Mouse (Mus musculus) activated CD4-positive, CD25-positive, alpha-beta regulatory T cell, adult 4 months (primary cell): ENCODE data around the gene Gm8108. TPM values are rescaled to one million over a fixed set of nuclear protein-coding genes. Genes with fewer than 3 reads are reported as not detected.
"Not testable (repeated sequence)": the region's sequence is repeated elsewhere in the genome, so short reads cannot be mapped to it uniquely, and the experiment has no call there.

Experiments
- ATAC-seq: one replicate; pipeline ENCODE4 v1.8.0; 2017
- polyA plus RNA-seq, 2 experiments: library from polyadenylated mRNA; unstranded; fragments of 100-300 nt; shearing (Covaris generic); gene quantifications; one replicate each; pipeline ENCODE4 v1.2.1; 2017

The Gm8108 gene
- polyA plus RNA-seq = 1 to 10 TPM in 1 of 2 experiments, under 1 TPM in 1; 0.79 to 2.1 TPM

- not testable (repeated sequence) for ATAC-seq
Observed at GRCm38 (mm10) chr14:4110426-4110825, at the start of gene Gm8108. Gene Gm8108, plus strand, starts transcription at chr14:4110526.

GRCm38 (mm10) chr14:4083820-4084219, 26.5 kb upstream of the Gm8108 start, which contains the start of gene Gm3115:
Gene Gm3115, plus strand, starts transcription at chr14:4084120.
- ATAC-seq = not testable (repeated sequence)

GRCm38 (mm10) chr14:4141646-4142045, 31.3 kb downstream of the Gm8108 start:
- ATAC-seq = not testable (repeated sequence)

GRCm38 (mm10) chr14:4164730-4165129, 54.4 kb downstream of the Gm8108 start, which contains the start of gene Gm3127:
Gene Gm3127, plus strand, starts transcription at chr14:4165030.
- not testable (repeated sequence) for ATAC-seq

- ATAC-seq = not testable (repeated sequence)
Observed at GRCm38 (mm10) chr14:4182030-4182429, 71.7 kb downstream of the Gm8108 start.

Other genes with a start within 250 kb of the Gm8108 start
- under 1 TPM in 1 of 2 experiments, not detected in 1; 0.33 TPM for gene Gm2916, start 226.4 kb upstream of the Gm8108 start, polyA plus RNA-seq
- gene Gm3029, start 178.8 kb upstream of the Gm8108 start, polyA plus RNA-seq = not detected
- under 1 TPM; 0.29 to 0.97 TPM for gene Gm3095, start 147.0 kb upstream of the Gm8108 start, polyA plus RNA-seq
- gene Gm3099, start 112.1 kb upstream of the Gm8108 start, polyA plus RNA-seq = not detected
- 1 to 10 TPM in 1 of 2 experiments, under 1 TPM in 1; 0.65 to 2.6 TPM for gene Gm5796, start 86.6 kb upstream of the Gm8108 start, polyA plus RNA-seq
- gene Gm3115, start 26.4 kb upstream of the Gm8108 start, polyA plus RNA-seq = under 1 TPM; 0.29 to 0.41 TPM
- gene Gm3127, start 54.5 kb downstream of the Gm8108 start, polyA plus RNA-seq = not detected
- gene Gm2974, start 72.0 kb downstream of the Gm8108 start, polyA plus RNA-seq = 1 to 10 TPM in 1 of 2 experiments, under 1 TPM in 1; 0.69 to 1.7 TPM
- gene Gm3138, start 139.1 kb downstream of the Gm8108 start, polyA plus RNA-seq = not detected
- gene Gm3149, start 206.8 kb downstream of the Gm8108 start, polyA plus RNA-seq = not detected
- gene 2610042L04Rik, start 224.2 kb downstream of the Gm8108 start, polyA plus RNA-seq = 1 to 10 TPM; 3.1 to 7.4 TPM